Mouse (Mus musculus): ENCODE measurements around the gene Hoxa3.

- TF ChIP-seq CTCF (IDR thresholded peaks at IDR 0.05; ENCODE audit: borderline replicate concordance, control insufficient read depth, extremely low read depth, insufficient read depth, low read length, poor library complexity) (no peak), POLR2A (IDR thresholded peaks at IDR 0.05; ENCODE audit: control insufficient read depth, extremely low read depth, insufficient read depth, low read length, poor library complexity) (no peak)
These were observed 22.1 kb upstream of the Hoxa3 start for GRCm38 (mm10) chr6:52235267-52235666.
